Mouse (Mus musculus): ENCODE measurements around the gene Fam72a. TPM values are rescaled to one million over a fixed set of nuclear protein-coding genes. Genes with fewer than 3 reads are reported as not detected.
A peak's percentile ranks its signal among the peaks of the same experiment; 100 is the strongest.

The Fam72a gene
- polyA plus RNA-seq, 1 experiment from 2014 or later, result 5.1 TPM

DNA sequence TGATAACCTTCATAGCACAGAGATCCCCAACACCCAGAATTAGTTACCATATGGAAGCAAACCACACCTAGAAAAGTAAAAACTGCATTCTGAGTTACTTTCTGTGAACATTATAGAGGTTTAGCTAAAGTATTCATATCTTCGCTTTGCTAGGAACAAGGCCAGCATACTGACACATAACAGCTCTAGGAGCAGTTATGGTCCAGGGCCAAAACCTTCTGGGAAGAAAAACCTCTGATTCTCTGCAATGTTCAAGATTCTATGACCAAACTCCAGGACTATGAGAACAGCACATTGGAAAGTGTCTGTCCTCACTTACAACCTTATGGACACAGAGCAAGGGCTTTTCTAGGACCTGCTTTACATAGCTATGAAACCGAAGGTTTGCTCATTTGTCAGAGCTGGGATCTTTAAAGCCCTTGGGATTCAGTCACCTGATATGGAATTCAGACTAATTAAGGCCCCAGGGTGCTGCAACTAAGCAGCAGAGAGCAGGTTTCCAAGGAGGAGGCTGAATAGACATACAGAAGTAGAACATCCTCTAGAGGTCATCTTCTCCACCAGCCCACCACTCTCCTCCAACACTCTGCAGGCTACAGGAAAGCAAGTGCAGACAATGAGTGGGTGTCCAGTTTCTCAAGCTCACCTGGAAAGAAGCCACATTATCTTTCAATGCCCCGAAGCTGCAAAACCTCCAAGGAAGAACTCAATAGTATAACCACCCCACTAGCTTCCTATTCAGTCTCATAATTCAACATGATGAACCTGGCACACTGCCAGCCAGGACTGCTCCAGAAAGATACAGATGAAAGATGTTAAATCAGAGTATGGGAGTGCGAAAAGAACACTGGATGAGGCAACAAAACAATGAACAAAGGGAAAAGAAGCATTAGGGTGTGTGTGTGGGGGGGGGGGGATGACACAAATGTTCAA lies 33.5 kb upstream of the Fam72a start:
- H3K4me2 ChIP-seq (ENCODE audit: low read depth, low read length), result no peak overlapping the region
- no peak overlapping the region for H3K4me3 ChIP-seq (ENCODE audit: low read depth, low read length)
- H3K27me3 ChIP-seq (ENCODE audit: control insufficient read depth, insufficient read depth, low read length), result no peaks in the 10 kb centered on the region
- no peaks in the 10 kb centered on the region for H3K4me1 ChIP-seq (ENCODE audit: control insufficient read depth, insufficient read depth, low read length)
- WGBS, result 90% methylated on average over 4 of the region's 4 CpGs
- no peak overlapping the region for H3K9ac ChIP-seq (replicated peaks; ENCODE audit: low read length)
- no peaks in the 10 kb centered on the region for H3K9me3 ChIP-seq (replicated peaks; ENCODE audit: control insufficient read depth, low read length)
- H3K36me3 ChIP-seq (replicated peaks; ENCODE audit: control insufficient read depth, insufficient read depth, low read depth, low read length), result no peaks in the 10 kb centered on the region
- no peak for ATAC-seq (replicated peaks; ENCODE audit: insufficient number of reproducible peaks, low FRiP score, low TSS enrichment, low read depth)
- DNase-seq (ENCODE audit: low spot score), result no peak
- no peak overlapping the region for H3K27ac ChIP-seq (replicated peaks; ENCODE audit: low read depth, low read length)

DNA sequence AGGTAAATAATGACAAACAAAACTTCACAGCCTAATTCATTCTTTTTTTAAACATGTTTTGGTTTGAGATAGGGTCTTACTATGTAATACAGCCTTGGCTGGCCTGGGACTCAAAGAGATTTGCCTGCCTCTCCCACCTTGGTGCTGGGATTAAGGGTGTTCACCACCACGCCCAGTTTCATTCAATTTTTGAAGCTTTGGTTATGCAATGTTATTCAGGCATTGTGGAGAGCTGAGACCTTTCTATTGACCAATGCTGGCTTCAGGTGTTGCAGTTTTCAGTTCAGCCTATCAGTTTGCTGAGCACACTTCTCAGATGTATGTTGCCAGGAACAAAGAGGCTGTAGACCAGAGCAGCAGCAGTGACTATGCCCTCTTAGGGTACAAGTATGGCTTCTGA lies 29.5 kb upstream of the Fam72a start:
- Histone ChIP-seq H3K27me3 (ENCODE audit: control insufficient read depth, insufficient read depth, low read length) (no peaks in the 10 kb centered on the region), H3K36me3 (replicated peaks; ENCODE audit: control insufficient read depth, insufficient read depth, low read depth, low read length) (no peaks in the 10 kb centered on the region), H3K27ac (replicated peaks; ENCODE audit: low read depth, low read length) (no peak overlapping the region), H3K9me3 (replicated peaks; ENCODE audit: control insufficient read depth, low read length) (no peaks in the 10 kb centered on the region), H3K4me1 (ENCODE audit: control insufficient read depth, insufficient read depth, low read length) (no peaks in the 10 kb centered on the region), H3K4me3 (ENCODE audit: low read depth, low read length) (no peak overlapping the region), H3K9ac (replicated peaks; ENCODE audit: low read length) (no peak overlapping the region), H3K4me2 (ENCODE audit: low read depth, low read length) (no peak overlapping the region)
- DNase-seq (ENCODE audit: low spot score), result no peak
- no peak for ATAC-seq (replicated peaks; ENCODE audit: insufficient number of reproducible peaks, low FRiP score, low TSS enrichment, low read depth)
- 86% methylated on average over 1 of the region's 1 CpGs for WGBS

DNA sequence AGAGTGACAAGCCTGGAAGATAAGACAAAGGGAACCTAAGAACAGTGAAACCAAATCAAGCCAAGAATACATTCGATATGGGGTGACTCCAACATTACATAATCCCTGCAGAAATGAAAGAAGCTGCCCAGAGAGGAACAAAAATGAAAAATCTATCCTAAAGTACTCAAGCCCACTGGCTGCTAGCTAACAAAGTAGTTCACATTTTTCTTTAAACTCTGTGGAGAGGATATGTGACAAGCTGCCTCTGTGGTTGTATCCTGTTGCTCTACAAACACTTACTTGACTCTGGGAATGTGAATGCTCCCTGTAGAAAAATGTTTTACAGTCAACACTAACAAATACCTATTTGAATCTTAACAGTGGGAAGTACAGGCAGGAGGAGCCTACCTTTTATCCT lies 26.0 kb upstream of the Fam72a start:
- H3K9me3 ChIP-seq (replicated peaks; ENCODE audit: control insufficient read depth, low read length), result no peaks in the 10 kb centered on the region
- no peaks in the 10 kb centered on the region for H3K4me1 ChIP-seq (ENCODE audit: control insufficient read depth, insufficient read depth, low read length)
- 88% methylated on average over 1 of the region's 1 CpGs for WGBS
- no peak overlapping the region for H3K9ac ChIP-seq (replicated peaks; ENCODE audit: low read length)
- ATAC-seq (replicated peaks; ENCODE audit: insufficient number of reproducible peaks, low FRiP score, low TSS enrichment, low read depth) (no peak), DNase-seq (ENCODE audit: low spot score) (no peak)
- H3K36me3 ChIP-seq (replicated peaks; ENCODE audit: control insufficient read depth, insufficient read depth, low read depth, low read length), result no peaks in the 10 kb centered on the region
- no peaks in the 10 kb centered on the region for H3K27me3 ChIP-seq (ENCODE audit: control insufficient read depth, insufficient read depth, low read length)
- no peak overlapping the region for H3K27ac ChIP-seq (replicated peaks; ENCODE audit: low read depth, low read length)
- no peak overlapping the region for H3K4me2 ChIP-seq (ENCODE audit: low read depth, low read length)
- H3K4me3 ChIP-seq (ENCODE audit: low read depth, low read length), result no peak overlapping the region

DNA sequence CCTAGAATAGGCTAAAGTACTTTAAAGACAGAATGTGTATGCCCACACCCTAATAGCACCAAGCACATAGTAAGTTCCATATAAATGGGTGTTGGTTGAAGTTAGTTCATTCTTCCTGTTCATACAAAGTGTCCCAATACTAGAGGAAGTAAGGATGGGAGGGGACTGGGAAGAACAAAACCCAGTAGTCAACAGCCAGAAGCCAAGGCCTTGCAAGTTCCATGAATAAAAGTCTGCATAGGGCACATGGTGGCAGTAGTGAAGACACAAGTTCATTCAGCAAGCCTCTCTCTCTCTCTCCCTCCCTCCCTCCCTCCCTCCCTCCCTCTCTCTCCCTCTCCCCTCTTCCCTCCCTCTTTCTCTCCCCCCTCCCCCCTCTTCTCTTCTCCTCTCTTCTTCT lies 16.6 kb upstream of the Fam72a start:
- ATAC-seq (replicated peaks; ENCODE audit: insufficient number of reproducible peaks, low FRiP score, low TSS enrichment, low read depth) (no peak), DNase-seq (ENCODE audit: low spot score) (no peak)
- no peaks in the 10 kb centered on the region for H3K4me1 ChIP-seq (ENCODE audit: control insufficient read depth, insufficient read depth, low read length)
- no peaks in the 10 kb centered on the region for H3K9me3 ChIP-seq (replicated peaks; ENCODE audit: control insufficient read depth, low read length)
- no peaks in the 10 kb centered on the region for H3K27me3 ChIP-seq (ENCODE audit: control insufficient read depth, insufficient read depth, low read length)
- H3K4me3 ChIP-seq (ENCODE audit: low read depth, low read length), result no peak overlapping the region
- H3K9ac ChIP-seq (replicated peaks; ENCODE audit: low read length), result no peak overlapping the region
- no peak overlapping the region for H3K27ac ChIP-seq (replicated peaks; ENCODE audit: low read depth, low read length)
- no peak overlapping the region for H3K4me2 ChIP-seq (ENCODE audit: low read depth, low read length)
- no peaks in the 10 kb centered on the region for H3K36me3 ChIP-seq (replicated peaks; ENCODE audit: control insufficient read depth, insufficient read depth, low read depth, low read length)

DNA sequence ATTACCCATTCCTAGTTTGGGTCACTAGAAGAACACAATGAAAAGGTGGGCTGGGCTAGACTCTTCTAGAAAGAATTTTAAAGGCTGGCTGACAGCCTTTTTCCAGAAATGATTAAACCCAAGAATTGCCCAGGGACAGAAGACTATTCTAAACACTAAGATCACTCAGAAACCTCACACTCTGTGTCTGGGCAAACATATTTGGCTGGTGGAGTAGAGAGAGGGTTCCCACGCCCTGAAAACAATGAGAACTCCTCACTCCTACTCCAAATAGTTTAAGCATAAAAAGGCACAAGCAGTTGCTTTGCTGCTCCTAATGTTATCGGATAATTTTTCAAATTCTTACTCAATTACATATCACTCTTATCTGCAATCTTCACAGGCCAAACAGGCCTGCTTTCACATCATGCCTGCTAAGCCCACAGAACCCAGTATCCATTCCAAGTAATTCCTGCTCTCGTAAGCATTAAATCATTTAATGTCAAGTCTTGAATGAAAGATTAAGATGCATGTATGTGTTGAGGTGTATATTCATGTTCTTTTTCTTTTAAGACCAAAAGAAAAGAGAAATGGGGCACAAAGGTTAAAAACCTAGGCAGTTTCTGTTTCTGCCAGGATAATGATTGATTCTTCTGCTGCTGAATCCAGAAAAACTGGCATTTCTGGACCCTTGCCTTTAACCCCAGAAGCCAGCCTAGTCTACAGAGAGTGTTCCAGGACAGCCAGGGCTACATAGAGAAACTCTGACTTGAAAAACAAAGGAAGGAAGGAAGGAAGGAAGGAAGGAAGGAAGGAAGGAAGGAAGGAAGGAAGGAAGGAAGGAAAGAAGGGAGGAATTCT lies 15.8 kb upstream of the Fam72a start:
- Histone ChIP-seq H3K4me2 (ENCODE audit: low read depth, low read length) (no peak overlapping the region), H3K4me3 (ENCODE audit: low read depth, low read length) (no peak overlapping the region), H3K9me3 (replicated peaks; ENCODE audit: control insufficient read depth, low read length) (no peaks in the 10 kb centered on the region), H3K9ac (replicated peaks; ENCODE audit: low read length) (no peak overlapping the region), H3K27me3 (ENCODE audit: control insufficient read depth, insufficient read depth, low read length) (no peaks in the 10 kb centered on the region), H3K27ac (replicated peaks; ENCODE audit: low read depth, low read length) (no peak overlapping the region), H3K36me3 (replicated peaks; ENCODE audit: control insufficient read depth, insufficient read depth, low read depth, low read length) (no peaks in the 10 kb centered on the region), H3K4me1 (ENCODE audit: control insufficient read depth, insufficient read depth, low read length) (no peaks in the 10 kb centered on the region)
- ATAC-seq (replicated peaks; ENCODE audit: insufficient number of reproducible peaks, low FRiP score, low TSS enrichment, low read depth) (no peak), DNase-seq (ENCODE audit: low spot score) (no peak)
- WGBS, result 79% methylated on average over 3 of the region's 3 CpGs

DNA sequence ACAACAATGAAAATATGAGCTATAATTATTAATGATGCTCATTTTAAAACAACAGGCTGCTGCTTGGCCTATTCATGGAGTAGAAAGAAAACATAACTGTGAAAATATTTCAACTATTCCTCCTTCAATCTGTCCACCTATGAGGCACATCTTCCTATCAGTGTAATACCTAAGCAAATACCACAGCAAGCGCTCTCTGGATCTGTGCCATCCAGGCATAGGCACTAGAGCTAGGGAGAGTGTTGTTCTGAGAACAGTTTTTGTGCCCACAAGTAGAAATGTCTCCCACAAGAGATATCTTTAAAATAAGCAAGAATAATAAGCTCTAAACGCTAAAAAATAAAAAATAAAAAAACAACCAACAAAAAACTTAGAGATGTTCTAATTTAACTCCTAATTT lies 14.6 kb upstream of the Fam72a start:
- no peak overlapping the region for H3K9ac ChIP-seq (replicated peaks; ENCODE audit: low read length)
- H3K36me3 ChIP-seq (replicated peaks; ENCODE audit: control insufficient read depth, insufficient read depth, low read depth, low read length), result no peaks in the 10 kb centered on the region
- no peak overlapping the region for H3K4me2 ChIP-seq (ENCODE audit: low read depth, low read length)
- no peak for ATAC-seq (replicated peaks; ENCODE audit: insufficient number of reproducible peaks, low FRiP score, low TSS enrichment, low read depth)
- no peaks in the 10 kb centered on the region for H3K4me1 ChIP-seq (ENCODE audit: control insufficient read depth, insufficient read depth, low read length)
- no peak overlapping the region for H3K4me3 ChIP-seq (ENCODE audit: low read depth, low read length)
- H3K27ac ChIP-seq (replicated peaks; ENCODE audit: low read depth, low read length), result no peak overlapping the region
- 87% methylated on average over 2 of the region's 2 CpGs for WGBS
- no peaks in the 10 kb centered on the region for H3K9me3 ChIP-seq (replicated peaks; ENCODE audit: control insufficient read depth, low read length)
- no peak for DNase-seq (ENCODE audit: low spot score)
- no peaks in the 10 kb centered on the region for H3K27me3 ChIP-seq (ENCODE audit: control insufficient read depth, insufficient read depth, low read length)

DNA sequence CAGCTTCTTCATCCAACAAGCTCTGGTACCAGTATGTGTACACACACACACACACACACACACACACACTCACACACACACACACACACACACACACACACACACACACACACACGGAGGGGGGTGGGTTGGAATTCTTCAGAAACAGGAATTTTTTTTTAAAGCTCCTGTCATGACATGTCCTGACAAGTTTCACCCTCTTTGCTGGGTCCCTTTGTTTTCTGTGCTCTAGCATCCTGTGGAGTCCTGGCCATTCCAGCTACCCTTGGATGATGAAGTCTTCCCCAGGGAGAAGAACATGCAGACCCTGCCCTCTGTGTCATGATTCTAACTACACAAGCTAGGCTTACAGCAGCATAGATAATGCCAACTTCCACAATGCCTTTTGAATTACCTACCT lies 13.5 kb upstream of the Fam72a start:
- Histone ChIP-seq H3K9me3 (replicated peaks; ENCODE audit: control insufficient read depth, low read length) (no peaks in the 10 kb centered on the region), H3K4me1 (ENCODE audit: control insufficient read depth, insufficient read depth, low read length) (no peaks in the 10 kb centered on the region), H3K4me2 (ENCODE audit: low read depth, low read length) (no peak overlapping the region), H3K9ac (replicated peaks; ENCODE audit: low read length) (no peak overlapping the region), H3K36me3 (replicated peaks; ENCODE audit: control insufficient read depth, insufficient read depth, low read depth, low read length) (no peaks in the 10 kb centered on the region), H3K27ac (replicated peaks; ENCODE audit: low read depth, low read length) (no peak overlapping the region), H3K4me3 (ENCODE audit: low read depth, low read length) (no peak overlapping the region), H3K27me3 (ENCODE audit: control insufficient read depth, insufficient read depth, low read length) (no peaks in the 10 kb centered on the region)
- peak; percentile 21 for DNase-seq (ENCODE audit: low spot score)
- 81% methylated on average over 1 of the region's 1 CpGs for WGBS
- ATAC-seq (replicated peaks; ENCODE audit: insufficient number of reproducible peaks, low FRiP score, low TSS enrichment, low read depth), result no peak

DNA sequence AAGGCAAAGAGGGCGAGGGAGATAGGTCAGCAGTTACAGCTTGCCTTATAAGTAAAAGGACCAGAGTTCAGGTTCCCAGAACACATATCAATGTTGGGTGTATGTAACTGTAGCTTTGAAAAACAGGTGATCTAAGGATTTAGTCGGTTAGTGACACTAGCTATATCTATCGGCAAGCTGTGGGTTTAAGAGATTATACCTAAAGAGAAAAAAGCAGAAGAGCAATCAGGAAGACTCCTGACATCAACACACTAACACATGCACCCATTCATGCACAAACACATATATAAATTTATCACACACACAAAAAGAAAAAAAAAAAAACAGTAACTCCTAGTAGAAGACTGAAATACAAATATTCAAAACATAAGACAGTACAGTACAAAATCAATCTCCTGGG lies 11.1 kb upstream of the Fam72a start:
- no peaks in the 10 kb centered on the region for H3K4me1 ChIP-seq (ENCODE audit: control insufficient read depth, insufficient read depth, low read length)
- DNase-seq (ENCODE audit: low spot score) (no peak), ATAC-seq (replicated peaks; ENCODE audit: insufficient number of reproducible peaks, low FRiP score, low TSS enrichment, low read depth) (no peak)
- no peak overlapping the region for H3K27ac ChIP-seq (replicated peaks; ENCODE audit: low read depth, low read length)
- WGBS, result 85% methylated on average over 3 of the region's 3 CpGs
- H3K9me3 ChIP-seq (replicated peaks; ENCODE audit: control insufficient read depth, low read length), result no peaks in the 10 kb centered on the region
- no peak overlapping the region for H3K4me2 ChIP-seq (ENCODE audit: low read depth, low read length)
- no peak overlapping the region for H3K4me3 ChIP-seq (ENCODE audit: low read depth, low read length)
- no peaks in the 10 kb centered on the region for H3K36me3 ChIP-seq (replicated peaks; ENCODE audit: control insufficient read depth, insufficient read depth, low read depth, low read length)
- no peaks in the 10 kb centered on the region for H3K27me3 ChIP-seq (ENCODE audit: control insufficient read depth, insufficient read depth, low read length)
- H3K9ac ChIP-seq (replicated peaks; ENCODE audit: low read length), result no peak overlapping the region

Measured in embryonic facial prominence, embryonic 11.5 days (tissue).